Mouse (Mus musculus) CH12.LX (cell line): Measurements from ENCODE around the gene Defb29. TPM values are rescaled to one million over a fixed set of nuclear protein-coding genes. Genes with fewer than 3 reads are reported as not detected.

Source experiments
- DNase-seq: peaks from one replicate; pipeline ENCODE4 v3.0.0-alpha.2; 2013; ENCODE audit errors: extremely low read depth
- H3K27ac ChIP-seq: 2 replicates; pipeline ENCODE4 v1.5.1; 2012; ENCODE audit warnings: low read depth, mild to moderate bottlenecking, control low read depth, moderate library complexity; ENCODE audit not compliant: insufficient read depth
- H3K27me3 ChIP-seq: replicated peaks from 2 replicates; pipeline ENCODE3; 2012; ENCODE audit warnings: inconsistent platforms
- H3K36me3 ChIP-seq, 2 experiments: replicated peaks in 1 of 2; 2 replicates each; pipeline versions ENCODE3 to v1.6.1; 2012; ENCODE audit warnings: inconsistent platforms in 1 of 2, low read length in 1 of 2, mild to moderate bottlenecking in 1 of 2, mixed read lengths in 1 of 2, moderate library complexity in 1 of 2; ENCODE audit not compliant: control insufficient read depth in 1 of 2, insufficient read depth in 1 of 2
- H3K4me1 ChIP-seq, 2 experiments: 2 replicates each; pipeline ENCODE4 v1.6.1; 2012; ENCODE audit warnings: inconsistent platforms in 1 of 2, moderate library complexity in 1 of 2; ENCODE audit not compliant: insufficient read depth in 2 of 2, control insufficient read depth in 1 of 2
- H3K4me2 ChIP-seq: 2 replicates; pipeline ENCODE4 v1.6.1; 2012; ENCODE audit warnings: low read depth, mild to moderate bottlenecking, control low read depth; ENCODE audit not compliant: poor library complexity, insufficient read depth, severe bottlenecking
- H3K4me3 ChIP-seq, 3 experiments: fragments of 150-350 bp in 1 of 3; sonication (generic) in 1 of 3; replicated peaks in 1 of 3; 2 replicates each; pipeline versions ENCODE3 to v1.5.1; 2011 to 2012; ENCODE audit warnings: low read depth in 2 of 3, low read length in 2 of 3, mild to moderate bottlenecking in 2 of 3, moderate library complexity in 2 of 3, control low read depth in 1 of 3, improper control_type of control experiment in 1 of 3, inconsistent platforms in 1 of 3, mixed read lengths in 1 of 3; ENCODE audit not compliant: poor library complexity in 1 of 3
- H3K79me2 ChIP-seq: replicated peaks from 2 replicates; pipeline ENCODE4 v1.6.1; 2012; ENCODE audit warnings: mild to moderate bottlenecking, moderate library complexity; ENCODE audit not compliant: control insufficient read depth, poor library complexity, insufficient read depth, severe bottlenecking; ENCODE audit errors: extremely low read depth
- H3K9ac ChIP-seq: 2 replicates; pipeline ENCODE4 v1.6.1; 2012; ENCODE audit warnings: low read depth, mild to moderate bottlenecking, control low read depth, moderate library complexity; ENCODE audit not compliant: insufficient read depth
- H3K9me3 ChIP-seq: replicated peaks from 2 replicates; pipeline ENCODE3; 2012; ENCODE audit warnings: low read length, inconsistent platforms, mixed read lengths
- BHLHE40 ChIP-seq: IDR thresholded peaks from 2 replicates; pipeline ENCODE4 v1.6.1; 2011; ENCODE audit warnings: mild to moderate bottlenecking, low read depth, low read length, improper control_type of control experiment
- CHD1 ChIP-seq: IDR thresholded peaks from 2 replicates; pipeline ENCODE4 v1.6.1; 2012; ENCODE audit warnings: low read depth, low read length, improper control_type of control experiment, inconsistent platforms
- ELF1 ChIP-seq: IDR thresholded peaks from 2 replicates; pipeline ENCODE4 v1.6.1; 2014; ENCODE audit warnings: low read depth, mild to moderate bottlenecking, inconsistent platforms, low read length, improper control_type of control experiment
- ETS1 ChIP-seq: conservative IDR thresholded peaks from 2 replicates; pipeline ENCODE4 v1.6.1; 2012; ENCODE audit warnings: low read depth, mild to moderate bottlenecking, inconsistent platforms, low read length, improper control_type of control experiment, moderate library complexity
- HCFC1 ChIP-seq: IDR thresholded peaks from 2 replicates; pipeline ENCODE4 v1.6.1; 2012; ENCODE audit warnings: low read depth, mild to moderate bottlenecking, inconsistent platforms, low read length, improper control_type of control experiment
- KAT2A ChIP-seq: IDR thresholded peaks from 2 replicates; pipeline ENCODE4 v1.6.1; 2012; ENCODE audit warnings: low read length, improper control_type of control experiment, inconsistent platforms; ENCODE audit not compliant: insufficient replicate concordance
- MAFK ChIP-seq: IDR thresholded peaks from 2 replicates; pipeline ENCODE4 v1.6.1; 2011; ENCODE audit warnings: low read length, improper control_type of control experiment; ENCODE audit not compliant: insufficient replicate concordance
- MEF2A ChIP-seq: IDR thresholded peaks from 2 replicates; pipeline ENCODE4 v1.6.1; 2014; ENCODE audit warnings: low read depth, mild to moderate bottlenecking, inconsistent platforms, low read length, improper control_type of control experiment, borderline replicate concordance
- MXI1 ChIP-seq: IDR thresholded peaks from 2 replicates; pipeline ENCODE4 v1.6.1; 2011; ENCODE audit warnings: mild to moderate bottlenecking, low read depth, low read length, improper control_type of control experiment
- NELFE ChIP-seq: IDR thresholded peaks from 2 replicates; pipeline ENCODE4 v1.6.1; 2011; ENCODE audit warnings: low read depth, low read length, improper control_type of control experiment
- NRF1 ChIP-seq: IDR thresholded peaks from 2 replicates; pipeline ENCODE4 v1.6.1; 2014; ENCODE audit warnings: low read depth, mild to moderate bottlenecking, inconsistent platforms, low read length, improper control_type of control experiment, moderate library complexity
- PAX5 ChIP-seq: IDR thresholded peaks from 2 replicates; pipeline ENCODE4 v1.6.1; 2012; ENCODE audit warnings: low read length, inconsistent platforms, mixed read lengths
- POLR2A ChIP-seq: IDR thresholded peaks from 2 replicates; pipeline ENCODE4 v1.6.1; 2011; ENCODE audit warnings: low read depth, mild to moderate bottlenecking, improper control_type of control experiment, low read length
- SMC3 ChIP-seq: IDR thresholded peaks from 2 replicates; pipeline ENCODE4 v1.6.1; 2011; ENCODE audit warnings: low read depth, low read length, improper control_type of control experiment
- UBTF ChIP-seq: IDR thresholded peaks from 2 replicates; pipeline ENCODE4 v1.6.1; 2012; ENCODE audit warnings: low read depth, mild to moderate bottlenecking, inconsistent platforms, low read length, improper control_type of control experiment, moderate library complexity
- USF1 ChIP-seq: IDR thresholded peaks from 2 replicates; pipeline ENCODE4 v1.6.1; 2014; ENCODE audit warnings: low read depth, mild to moderate bottlenecking, inconsistent platforms, low read length, improper control_type of control experiment
- USF2 ChIP-seq: conservative IDR thresholded peaks from 2 replicates; pipeline ENCODE4 v1.6.1; 2011; ENCODE audit warnings: low read depth, low read length, improper control_type of control experiment
- ZC3H11A ChIP-seq: IDR thresholded peaks from 2 replicates; pipeline ENCODE4 v1.6.1; 2012; ENCODE audit warnings: low read depth, mild to moderate bottlenecking, inconsistent platforms, low read length, improper control_type of control experiment
- ZMIZ1 ChIP-seq: IDR thresholded peaks from 2 replicates; pipeline ENCODE4 v1.6.1; 2012; ENCODE audit warnings: low read depth, mild to moderate bottlenecking, inconsistent platforms, low read length, improper control_type of control experiment
- dilution Hi-C: fragments of 300-500 bp; cut with MboI; formaldehyde crosslinking; loops from 2 replicates; pipeline ENCODE4 v1.14.3; 2020; ENCODE audit warnings: low sequenced_read_pairs; ENCODE audit not compliant: extremely low pct_unique_long_range_greater_than_20kb, extremely low pct_ligation_motif_present
- in situ Hi-C: fragments of 300-500 bp; cut with MboI; formaldehyde crosslinking; loops from 3 replicates; pipeline ENCODE4 v1.14.3; 2019; ENCODE audit warnings: low sequenced_read_pairs, low pct_ligation_motif_present, low pct_unique_long_range_greater_than_20kb, mixed read lengths
- polyA plus RNA-seq: library from polyadenylated mRNA; unstranded; fragments of >175 nt; gene quantifications from 2 replicates; pipeline ENCODE4 v1.2.1, GENCODE M21; 2012; ENCODE audit warnings: low read depth; ENCODE audit not compliant: insufficient read length
- total RNA-seq, 2 experiments: library from RNA; depleted of rRNA; stranded (reverse); fragments of 300-350 nt in 1 of 2; fragments of >200 nt in 1 of 2; gene quantifications; 2 replicates each; pipeline ENCODE4 v1.2.3; 2012 to 2014

The Defb29 gene
- total and polyA plus RNA-seq, 3 experiments = not detected

DNA sequence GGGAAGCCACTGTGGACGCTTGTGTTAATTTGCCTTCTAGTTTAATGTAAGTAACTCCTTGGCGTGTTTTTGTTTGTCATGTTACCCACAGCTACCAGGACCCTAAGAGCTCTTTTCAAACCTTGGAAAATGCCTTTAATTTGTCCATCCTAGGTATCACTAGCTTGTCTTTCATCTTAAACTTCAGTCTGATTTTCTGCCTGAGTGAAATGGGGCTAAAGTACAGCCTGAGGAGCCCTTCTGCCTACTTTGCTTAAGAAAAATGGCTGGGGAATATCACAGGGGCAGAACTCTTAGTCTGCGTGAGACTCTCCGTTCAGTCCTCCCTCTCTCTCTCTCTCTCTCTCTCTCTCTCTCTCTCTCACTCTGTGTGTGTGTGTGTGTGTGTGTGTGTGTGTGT is 30.0 kb upstream of the Defb29 start:
- Histone ChIP-seq H3K27ac (no peak overlapping the region), H3K4me2 (no peak overlapping the region), H3K9me3 (peaks cover 7% of the 10 kb centered on the region), H3K36me3 (no peaks in the 10 kb centered on the region), H3K4me1 (no peaks in the 10 kb centered on the region), H3K27me3 (peaks cover 55% of the 10 kb centered on the region), H3K79me2 (no peaks in the 10 kb centered on the region), H3K9ac (no peak overlapping the region), H3K4me3 (no peak overlapping the region)
- DNase-seq = no peak
- dilution Hi-C loops = no loop called here
- in situ Hi-C loops = no loop called here
- no peak for TF ChIP-seq CHD1
- TF ChIP-seq PAX5 = no peak
- no peak for TF ChIP-seq UBTF
- no peak for TF ChIP-seq MXI1
- no peak for TF ChIP-seq SMC3
- TF ChIP-seq NRF1 = no peak
- TF ChIP-seq ELF1 = no peak
- no peak for TF ChIP-seq ZMIZ1
- no peak for TF ChIP-seq KAT2A
- no peak for TF ChIP-seq USF2
- TF ChIP-seq ZC3H11A = no peak
- no peak for TF ChIP-seq POLR2A
- TF ChIP-seq BHLHE40 = no peak
- no peak for TF ChIP-seq HCFC1
- TF ChIP-seq USF1 = no peak
- TF ChIP-seq NELFE = no peak
- no peak for TF ChIP-seq MAFK

DNA sequence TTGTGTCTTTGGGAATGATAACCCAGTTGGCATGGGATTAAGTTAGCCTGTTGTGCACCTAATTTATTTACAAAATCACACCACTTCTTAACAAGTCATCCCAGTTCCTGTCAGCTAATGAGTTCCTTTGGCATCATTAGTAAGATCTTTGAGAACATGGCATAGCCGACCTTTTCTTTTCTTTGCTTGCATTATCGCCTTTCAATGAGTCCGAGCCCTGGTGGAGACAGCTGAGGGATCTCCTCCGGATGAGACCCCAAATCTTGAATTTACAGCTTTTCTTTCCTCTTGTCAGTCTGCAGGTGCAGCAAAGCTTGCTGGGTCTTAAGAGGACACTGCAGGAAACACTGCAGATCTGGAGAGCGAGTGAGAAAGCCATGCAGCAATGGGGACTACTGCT is 29.1 kb upstream of the Defb29 start, which contains the start of gene Gm17416:
Gene Gm17416, plus strand, starts transcription at position 301 of the 400 bp plus-strand sequence.
- no peaks in the 10 kb centered on the region for H3K4me1 ChIP-seq
- no peaks in the 10 kb centered on the region for H3K79me2 ChIP-seq
- no peak for DNase-seq
- in situ Hi-C loops (no loop called here), dilution Hi-C loops (no loop called here)
- no peak within 1 kb of the TSS for H3K27ac ChIP-seq
- H3K27me3 ChIP-seq = peaks cover 48% of the 10 kb centered on the region
- TF ChIP-seq ZC3H11A (no peak), ETS1 (no peak), POLR2A (no peak), MEF2A (no peak)
- peaks cover 7% of the 10 kb centered on the region for H3K9me3 ChIP-seq
- H3K4me2 ChIP-seq = no peak within 1 kb of the TSS
- no peaks in the 10 kb centered on the region for H3K36me3 ChIP-seq
- H3K9ac ChIP-seq = no peak within 1 kb of the TSS
- no peak within 1 kb of the TSS for H3K4me3 ChIP-seq
